8 mouse cellular contexts compared by ENCODE assay signal in the genomic region with DNA sequence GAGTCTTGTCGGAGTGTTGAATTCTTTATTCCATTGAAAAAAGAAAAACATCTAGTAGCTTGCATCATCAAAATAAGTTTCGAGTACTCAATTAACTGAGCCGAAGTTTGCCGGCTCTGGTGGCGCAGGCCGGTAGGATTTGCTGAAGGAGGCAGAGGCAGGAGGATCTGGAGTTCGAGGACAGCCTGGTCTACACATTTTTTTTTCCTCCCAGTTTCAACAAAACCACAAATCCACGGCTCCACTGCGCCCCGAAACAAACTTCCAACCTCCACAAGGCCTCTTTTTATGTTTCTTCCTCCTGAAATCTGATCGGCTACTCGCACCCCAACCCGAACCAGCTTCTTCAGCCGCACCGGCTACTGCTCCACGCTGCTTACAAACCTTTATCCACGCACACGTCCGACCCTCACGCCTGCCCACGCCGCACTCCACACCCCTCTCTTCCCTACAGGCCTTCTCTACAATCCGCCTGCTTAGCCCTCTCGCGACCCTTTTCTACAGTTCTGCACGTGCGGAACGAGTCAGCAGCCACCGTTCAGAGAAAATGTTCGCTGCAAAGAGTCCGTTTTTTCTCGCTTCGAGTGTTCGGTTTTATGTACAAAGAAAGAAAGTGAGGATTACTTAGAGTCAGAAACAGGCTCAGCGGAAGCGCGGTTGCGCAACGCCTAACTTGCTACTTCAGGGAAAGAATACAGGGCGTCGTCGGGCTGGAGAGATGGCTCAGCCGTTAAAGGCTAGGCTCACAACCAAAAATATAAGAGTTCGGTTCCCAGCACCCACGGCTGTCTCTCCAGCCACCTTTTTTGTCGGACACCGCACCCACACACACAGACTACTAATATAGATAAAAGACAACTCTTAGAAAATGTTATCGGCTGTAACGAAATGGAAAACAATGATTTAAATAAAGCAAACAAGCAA. TPM values are rescaled to one million over a fixed set of nuclear protein-coding genes. Genes with fewer than 3 reads are reported as not detected.
DNase-seq lines count a peak whose midpoint lies in the region; ATAC-seq and TF ChIP-seq lines count a peak whose summit lies in the region.

No protein-coding gene starts in this region.

- DNase-seq in adipocyte (ENCODE audit: low spot score) = peak; percentile 88
- DNase-seq in gastrocnemius, adult 2 months = peak; percentile 86
- DNase-seq in hindlimb bud, embryonic 11.5 days (ENCODE audit: extremely low spot score, low read depth, low spot score) = peak; percentile 91
- peak; percentile 82 to 96 for DNase-seq in left cerebral cortex, adult 8-10 months (ENCODE audit: low spot score in 2 of 2)
- peak; percentile 88 to 89 for DNase-seq in right cerebral cortex, postnatal 10 days (ENCODE audit: low spot score in 2 of 2)
- peak; percentile 91 for DNase-seq in urinary bladder, postnatal 14 days (ENCODE audit: low spot score)

- peak; percentile 12; the same call in 1 of the 2 replicates for ATAC-seq in common myeloid progenitor, adult 5-6 weeks (replicated peaks; ENCODE audit: low read depth, poor library complexity, severe bottlenecking)
- peak; percentile 14 for ATAC-seq in megakaryocyte, adult 5-6 weeks (ENCODE audit: poor library complexity, severe bottlenecking)

- intact Hi-C loops in gastrocnemius, adult 2 months (cut with DNase I) = loop anchor here (1.0 to 2.0 kb wide), 4 partner anchors 36 to 106 kb away; no protein-coding TSS in a partner anchor

- peak overlapping the region; percentile 98 for H3K27ac ChIP-seq in gastrocnemius, adult 2 months

- peak overlapping the region; percentile 99 for H3K4me3 ChIP-seq in gastrocnemius, adult 2 months

- TF ChIP-seq CTCF in gastrocnemius, adult 2 months (IDR thresholded peaks at IDR 0.05) = no peak

RNA-seq across cellular contexts. Expression of gene Klrb1b, which starts 12.5 kb away (rescaled TPM):
- not detected in 2 replicates for total RNA-seq in common myeloid progenitor, adult 5-6 weeks (2017)
- not detected for total RNA-seq in gastrocnemius, adult 2 months (2021)
- under 1 TPM in 2 of 4 experiments, not detected in 2; 0.46 to 0.70 TPM for total RNA-seq in left cerebral cortex, adult 8-10 months (2022)
- total RNA-seq in megakaryocyte, adult 5-6 weeks (2015) = 4.5 and 11.2 TPM in 2 replicates
- 2.6 and 3.6 TPM in 2 replicates for total RNA-seq in megakaryocyte, adult 5-6 weeks (2017)

RNA-seq across cellular contexts. Expression of gene Gm44511, which starts 12.5 kb away (rescaled TPM):
- 1.5 and 2.0 TPM in 2 replicates for total RNA-seq in common myeloid progenitor, adult 5-6 weeks (2017)
- not detected for total RNA-seq in gastrocnemius, adult 2 months (2021)
- total RNA-seq in left cerebral cortex, adult 8-10 months (2022) = under 1 TPM in 1 of 4 experiments, not detected in 3; 0.82 TPM
- total RNA-seq in megakaryocyte, adult 5-6 weeks (2015) = 2.7 TPM in 1 of 2 replicates, not detected in the other
- total RNA-seq in megakaryocyte, adult 5-6 weeks (2017) = 3.4 TPM in 1 of 2 replicates, not detected in the other

RNA-seq across cellular contexts. Expression of gene Clec2i, which starts 48.8 kb away (rescaled TPM):
- 8.0 and 8.1 TPM in 2 replicates for total RNA-seq in common myeloid progenitor, adult 5-6 weeks (2017)
- not detected for total RNA-seq in gastrocnemius, adult 2 months (2021)
- total RNA-seq in left cerebral cortex, adult 8-10 months (2022) = under 1 TPM in 1 of 4 experiments, not detected in 3; 0.17 TPM
- 34.3 and 38.5 TPM in 2 replicates for total RNA-seq in megakaryocyte, adult 5-6 weeks (2015)
- total RNA-seq in megakaryocyte, adult 5-6 weeks (2017) = 58.0 and 59.7 TPM in 2 replicates

RNA-seq across cellular contexts. Expression of gene Klrb1c, which starts 49.6 kb away (rescaled TPM):
- 0.44 and 0.59 TPM in 2 replicates for total RNA-seq in common myeloid progenitor, adult 5-6 weeks (2017)
- total RNA-seq in gastrocnemius, adult 2 months (2021) = not detected
- total RNA-seq in left cerebral cortex, adult 8-10 months (2022) = under 1 TPM in 1 of 4 experiments, not detected in 3; 0.25 TPM
- 4.7 and 10.0 TPM in 2 replicates for total RNA-seq in megakaryocyte, adult 5-6 weeks (2015)
- 6.8 and 8.4 TPM in 2 replicates for total RNA-seq in megakaryocyte, adult 5-6 weeks (2017)

RNA-seq across cellular contexts. Expression of gene BC035044, which starts 52.3 kb away (rescaled TPM):
- 213 and 215 TPM in 2 replicates for total RNA-seq in common myeloid progenitor, adult 5-6 weeks (2017)
- total RNA-seq in gastrocnemius, adult 2 months (2021) = not detected
- 1 to 10 TPM in 3 of 4 experiments, under 1 TPM in 1; 0.84 to 1.7 (median 1.4) TPM for total RNA-seq in left cerebral cortex, adult 8-10 months (2022)
- total RNA-seq in megakaryocyte, adult 5-6 weeks (2015) = 154 and 164 TPM in 2 replicates
- total RNA-seq in megakaryocyte, adult 5-6 weeks (2017) = 141 and 149 TPM in 2 replicates

Comparison
In these comparisons a context has a peak if more than half of its experiments do, and no peak if none do; other contexts are left out.
1. Peak in every context shown above with its lines: DNase-seq, ATAC-seq, H3K4me3 ChIP-seq and H3K27ac ChIP-seq.